Comparison of ENCODE assay signal across 8 mouse cellular contexts in the genomic region with DNA sequence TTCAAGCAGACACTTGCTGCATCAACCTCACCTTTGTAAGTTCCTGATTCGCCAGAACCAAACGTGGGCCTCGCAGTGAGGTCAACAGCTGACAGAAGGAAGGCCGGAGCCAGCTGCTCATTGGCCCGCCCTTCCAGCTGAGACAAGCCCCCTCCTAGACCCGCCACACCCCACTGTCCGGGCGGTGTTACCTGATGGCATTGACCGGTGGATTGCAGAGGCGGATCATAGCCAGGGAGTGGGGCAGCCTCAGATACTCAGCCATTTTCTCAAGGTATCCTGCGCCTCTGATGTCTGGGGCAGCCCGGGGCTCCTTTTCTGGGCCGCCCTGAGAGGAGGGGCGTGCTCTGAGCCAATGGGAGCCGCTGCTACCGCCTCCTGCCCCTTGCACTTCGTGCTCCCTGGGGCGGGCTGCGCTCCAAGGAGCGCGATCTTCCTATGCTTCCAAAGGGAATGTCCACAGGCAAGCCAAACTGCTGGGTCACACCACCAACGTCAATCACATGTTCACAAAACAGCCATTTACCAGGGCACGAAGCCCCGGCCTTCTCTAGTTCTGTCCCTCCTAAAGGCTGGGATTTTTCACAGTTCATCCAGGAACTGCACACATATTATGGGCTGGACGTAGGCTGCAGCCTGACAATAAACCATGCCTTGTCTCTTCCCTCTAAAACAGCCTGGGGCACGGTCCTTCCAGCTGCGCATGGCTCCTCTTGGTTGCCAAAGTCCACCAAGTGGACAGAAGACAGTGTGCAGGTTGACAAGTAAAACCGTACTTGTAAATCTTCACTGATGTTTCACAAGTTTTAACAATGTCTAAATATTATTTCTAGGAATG. TPM values are rescaled to one million over a fixed set of nuclear protein-coding genes. Genes with fewer than 3 reads are reported as not detected.
DNase-seq lines count a peak whose midpoint lies in the region; ATAC-seq lines count a peak whose summit lies in the region.

A gene (minus strand): TSS at position 292 of the 838 bp plus-strand sequence.

- H3K9ac ChIP-seq in hindbrain, embryonic 16.5 days (ENCODE audit: low read depth, low read length) = peak within 1 kb of the TSS; percentile 67

- H3K4me2 ChIP-seq in hindbrain, embryonic 16.5 days (ENCODE audit: low read length) = peak within 1 kb of the TSS; percentile 71

- WGBS in hindbrain, embryonic 16.5 days = 9% methylated on average over 28 of the region's 28 CpGs

- 0 out of 2 replicates have a peak within 1 kb of the TSS, but pooled peaks have one; percentile 16 for H3K27ac ChIP-seq in hindbrain, embryonic 16.5 days (ENCODE audit: low read depth, low read length)

- H3K27me3 ChIP-seq in hindbrain, embryonic 16.5 days (replicated peaks; ENCODE audit: control insufficient read depth, insufficient read depth, low read length) = no peaks in the 10 kb centered on the region

- peak; percentile 88 for ATAC-seq in common myeloid progenitor, adult 5-6 weeks (replicated peaks; ENCODE audit: low read depth, poor library complexity, severe bottlenecking)
- ATAC-seq in hindbrain, embryonic 16.5 days = peak; percentile 93
- ATAC-seq in megakaryocyte progenitor cell, adult 5-6 weeks (replicated peaks; ENCODE audit: poor library complexity) = peak; percentile 75

- peak within 1 kb of the TSS; percentile 54 for H3K4me3 ChIP-seq in hindbrain, embryonic 16.5 days (ENCODE audit: low read length)

- peaks cover 9% of the 10 kb centered on the region for H3K4me1 ChIP-seq in hindbrain, embryonic 16.5 days (ENCODE audit: control insufficient read depth, insufficient read depth, low read depth, low read length)

- H3K9me3 ChIP-seq in hindbrain, embryonic 16.5 days (ENCODE audit: control insufficient read depth, low read length) = no peaks in the 10 kb centered on the region

- peak; percentile 86 to 95 for DNase-seq in adrenal gland, adult (ENCODE audit: inconsistent age in 2 of 2, low spot score in 1 of 2)
- peak; percentile 66 for DNase-seq in gastrocnemius, postnatal 10 days
- DNase-seq in left cerebral cortex, postnatal 25 days (ENCODE audit: low spot score in 2 of 2) = peak; percentile 12 to 28
- peak; percentile 26 for DNase-seq in right cerebral cortex, postnatal 25 days
- DNase-seq in yolk sac, embryonic 10.5 days (ENCODE audit: low spot score) = peak; percentile 89

- intact Hi-C loops in left cerebral cortex, postnatal 25 days (cut with DNase I) = no loop called here

- H3K36me3 ChIP-seq in hindbrain, embryonic 16.5 days (ENCODE audit: control insufficient read depth, insufficient read depth, low read length) = no peaks in the 10 kb centered on the region

RNA-seq across cellular contexts. Expression of the gene that starts here (rescaled TPM):
- total RNA-seq in common myeloid progenitor, adult 5-6 weeks (2017) = 3.3 and 5.2 TPM in 2 replicates
- total RNA-seq in gastrocnemius, postnatal 10 days (2021) = 1 to 10 TPM; 3.2 to 3.4 TPM
- 2.0 and 2.5 TPM in 2 replicates for polyA plus RNA-seq in hindbrain, embryonic 16.5 days (2015; fragmentation: Nextera tagmentation; extraction: Ambion mirVana)
- 1 to 10 TPM; 1.5 to 1.7 TPM for total RNA-seq in left cerebral cortex, postnatal 25 days (2021)
- total RNA-seq in megakaryocyte progenitor cell, adult 5-6 weeks (2015) = 2.1 and 2.3 TPM in 2 replicates
- 2.6 and 2.9 TPM in 2 replicates for total RNA-seq in megakaryocyte progenitor cell, adult 5-6 weeks (2017)

Comparison
In these comparisons a context has a peak if more than half of its experiments do, and no peak if none do; other contexts are left out.
1. Peak in every context shown above with its lines: DNase-seq, ATAC-seq, H3K4me3 ChIP-seq and H3K27ac ChIP-seq.
2. DNase-seq: peak in every context shown above with its lines; median percentile 90 in adrenal gland, adult; 89 in yolk sac, embryonic 10.5 days; 66 in gastrocnemius, postnatal 10 days; 26 in right cerebral cortex, postnatal 25 days; 20 in left cerebral cortex, postnatal 25 days.